Mouse (Mus musculus) spleen, adult 2 months (tissue): ENCODE measurements around the gene Macrod2.

Source experiments
- CTCF ChIP-seq: fragments of 200-500 bp; IDR thresholded peaks from 2 replicates; pipeline ENCODE4 v1.5.1; 2011; ENCODE audit warnings: mild to moderate bottlenecking, inconsistent platforms; ENCODE audit not compliant: insufficient read depth, insufficient read length, insufficient replicate concordance; ENCODE audit errors: extremely low read depth
- POLR2A ChIP-seq: fragments of 200-500 bp; IDR thresholded peaks from 2 replicates; pipeline ENCODE4 v1.6.1; 2011; ENCODE audit warnings: low read depth, low read length, inconsistent platforms

DNA sequence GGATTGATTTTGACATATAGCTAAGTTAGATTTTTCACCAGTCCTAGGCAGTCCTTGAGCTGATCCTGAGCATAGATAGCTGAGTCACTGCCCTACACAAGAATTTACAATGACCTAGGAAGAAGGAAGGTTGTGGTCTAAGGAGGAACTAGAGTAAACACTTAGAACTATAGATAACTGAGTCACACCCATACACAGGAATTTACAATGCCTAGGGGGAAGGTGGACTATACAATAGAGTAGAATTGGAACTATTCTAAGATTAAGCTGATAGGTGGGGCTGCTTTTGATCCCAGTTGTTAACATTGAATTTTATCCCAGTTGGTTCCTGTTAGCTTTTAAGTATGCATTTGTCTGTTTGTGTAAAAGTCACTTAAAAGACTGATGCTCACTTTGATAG lies 1998.4 kb downstream of the Macrod2 start:
- no peak for TF ChIP-seq CTCF
- TF ChIP-seq POLR2A: no peak
